Mouse (Mus musculus): ENCODE data around the gene Krt80.

Krt80 gene

GRCm38 (mm10) chr15:101317814-101318500, 52.0 kb downstream of the Krt80 start:
- DNase-seq (ENCODE audit: low read depth, low spot score), result no peak

DNA sequence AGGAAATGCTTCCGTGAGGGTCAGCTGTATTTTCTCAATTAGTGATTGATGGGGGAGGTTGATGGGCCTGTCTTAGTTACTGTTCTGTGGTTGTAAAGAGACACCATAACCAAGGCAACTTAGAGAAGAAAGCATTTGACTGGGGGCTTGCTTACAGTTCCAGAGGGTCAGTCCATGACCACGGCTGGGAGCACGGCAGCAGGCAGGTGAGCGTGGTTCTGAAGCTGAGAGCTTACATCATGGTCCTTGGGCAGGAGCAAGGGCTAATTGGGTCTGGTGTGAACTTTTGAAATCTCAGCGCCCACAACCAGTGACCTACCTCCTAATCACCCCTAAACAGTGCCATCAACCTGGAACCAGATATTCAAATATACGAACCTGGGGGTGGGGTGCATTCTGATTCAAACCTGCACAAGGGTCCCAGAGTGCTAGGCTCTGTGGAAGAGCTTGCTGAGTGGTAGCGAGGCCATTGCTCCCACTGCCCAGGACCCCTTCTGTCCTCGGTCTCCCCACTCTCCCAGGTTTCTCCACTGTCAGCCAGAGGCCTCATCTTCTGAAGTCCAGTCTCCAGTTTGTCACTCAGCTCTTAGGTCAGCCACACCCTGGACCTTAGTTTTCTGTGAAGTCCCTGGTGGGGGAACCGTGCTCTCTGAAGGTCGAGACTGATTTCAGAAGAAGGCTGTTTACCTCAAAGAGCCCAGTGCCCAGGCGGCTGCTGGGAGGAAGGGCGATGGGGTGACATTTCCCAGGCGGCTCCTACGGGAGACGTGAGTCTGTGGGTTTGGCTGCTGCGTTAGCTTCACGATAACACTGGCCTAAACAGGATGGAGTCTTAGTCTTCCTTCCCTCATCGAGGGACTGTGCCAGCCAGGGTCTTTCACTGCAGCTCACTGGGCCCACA, 52.8 kb downstream of the Krt80 start:
- DNase-seq (ENCODE audit: low read depth, low spot score), result no peak

DNA sequence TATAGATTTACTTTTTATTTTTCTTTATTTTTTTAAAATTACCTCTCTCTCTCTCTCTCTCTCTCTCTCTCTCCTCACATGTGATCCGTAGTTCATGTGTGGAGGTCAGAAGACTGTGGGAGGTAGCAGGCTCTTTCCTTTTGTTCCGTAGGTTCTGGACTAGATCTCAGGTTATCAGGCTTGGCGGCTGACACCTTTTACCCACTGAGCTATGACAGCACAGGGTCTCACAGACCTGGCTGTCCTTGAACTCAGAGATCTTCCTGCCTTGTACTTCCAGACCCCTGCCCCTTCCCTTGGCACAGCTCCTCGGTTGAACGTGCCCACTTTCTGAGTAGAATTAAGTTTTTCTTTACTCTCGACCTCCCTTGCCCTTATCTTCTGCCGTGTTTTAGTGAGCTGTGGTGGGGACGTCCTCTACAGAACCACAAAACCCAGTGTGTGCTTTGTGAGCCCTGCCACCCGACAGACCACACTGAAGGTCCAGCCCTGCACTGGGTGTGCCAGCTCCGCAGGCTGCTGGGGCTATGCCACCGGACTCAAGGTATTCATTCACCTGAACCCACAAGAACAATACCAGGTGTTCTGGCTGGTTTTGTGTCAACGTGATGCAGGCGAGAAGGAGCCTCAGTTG, 53.6 kb downstream of the Krt80 start:
- DNase-seq (ENCODE audit: low read depth, low spot score), result no peak

DNA sequence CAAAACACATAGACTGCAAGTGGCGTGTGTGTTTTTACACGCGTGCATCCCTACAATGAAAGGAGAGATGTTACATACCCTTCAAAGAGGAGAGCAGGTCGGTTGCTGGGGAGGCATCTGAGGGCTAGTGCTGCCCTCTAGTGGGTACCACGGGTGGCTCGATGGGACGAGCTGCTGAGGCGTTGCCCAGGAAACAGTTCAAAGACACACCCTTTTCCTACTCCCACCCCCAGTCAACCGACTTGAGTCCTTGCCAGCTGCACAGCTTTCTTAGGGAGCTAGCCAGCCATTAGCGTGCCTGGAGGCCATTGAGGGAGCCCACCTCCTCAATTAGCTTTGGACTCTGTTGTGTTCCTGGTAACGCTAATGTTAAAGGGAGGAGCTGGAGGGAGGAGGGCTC, 54.1 kb downstream of the Krt80 start:
- DNase-seq (ENCODE audit: low read depth, low spot score), result peak; percentile 93

DNA sequence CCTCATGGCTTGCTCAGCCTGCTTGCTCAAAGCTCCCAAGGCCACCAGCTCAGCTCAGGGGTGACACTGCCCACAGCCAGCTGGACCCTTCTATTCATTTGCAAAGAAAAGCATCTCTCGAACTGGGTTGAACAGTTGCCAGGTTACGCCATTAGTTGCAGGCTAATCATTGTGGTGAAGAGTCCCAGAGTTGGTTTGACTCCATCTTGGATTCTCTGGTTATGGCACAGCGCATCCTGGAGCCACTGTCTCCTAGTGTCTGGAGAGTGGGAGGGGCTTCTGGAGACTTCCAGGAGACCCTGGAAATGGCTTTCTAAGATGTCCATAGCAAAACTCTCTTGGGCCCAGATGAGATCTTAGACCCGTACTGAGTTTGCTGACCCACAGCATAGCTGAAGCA, 54.6 kb downstream of the Krt80 start:
- no peak for DNase-seq (ENCODE audit: low read depth, low spot score)

GRCm38 (mm10) chr15:101312006-101312405, 58.0 kb downstream of the Krt80 start:
- DNase-seq (ENCODE audit: low read depth, low spot score), result no peak

GRCm38 (mm10) chr15:101311087-101311770, 58.7 kb downstream of the Krt80 start:
- DNase-seq (ENCODE audit: low read depth, low spot score), result no peak

DNA sequence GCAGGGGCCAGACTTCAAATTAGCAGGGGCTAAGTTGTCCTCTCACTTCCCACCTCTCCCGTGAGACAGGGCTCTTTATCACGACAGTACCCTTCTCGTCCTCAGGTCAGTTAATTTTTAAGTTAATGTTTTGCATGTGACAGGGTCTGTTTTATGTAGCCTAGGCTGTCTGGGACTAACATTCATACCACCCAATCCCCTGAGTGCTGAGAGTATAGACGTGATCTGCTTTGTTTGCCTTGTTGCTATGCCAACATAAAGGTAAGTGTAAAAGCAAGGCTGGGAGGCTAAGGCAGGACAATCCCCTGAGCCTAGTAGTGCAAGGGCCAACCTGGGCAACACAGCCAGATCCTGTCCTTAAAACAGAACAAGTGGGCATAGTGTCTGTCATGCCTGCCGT, 60.5 kb downstream of the Krt80 start:
- no peak for DNase-seq (ENCODE audit: low read depth, low spot score)

GRCm38 (mm10) chr15:101308440-101309348, 61.3 kb downstream of the Krt80 start:
- DNase-seq (ENCODE audit: low read depth, low spot score), result no peak

- DNase-seq (ENCODE audit: low read depth, low spot score), result no peak
These were observed 63.5 kb downstream of the Krt80 start for GRCm38 (mm10) chr15:101306459-101306858.

DNA sequence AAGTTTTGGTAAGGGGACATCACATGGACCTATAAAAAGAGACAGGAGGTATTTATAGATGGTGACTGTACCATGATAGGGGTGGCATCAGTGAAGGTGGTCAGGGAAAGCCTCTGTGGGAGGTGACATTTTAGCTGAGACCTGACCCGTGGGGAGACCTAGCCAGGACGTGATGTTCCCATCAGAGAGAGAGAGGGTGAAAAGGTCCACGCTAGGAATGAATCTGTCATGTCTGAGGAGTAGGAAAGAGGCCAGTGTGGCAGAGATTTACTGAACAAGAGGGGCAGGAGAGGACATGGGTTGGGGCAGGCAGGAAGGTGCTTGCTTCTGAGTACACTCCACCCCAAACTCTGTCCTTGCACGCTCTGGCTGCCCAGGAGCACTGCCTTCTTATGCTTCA, 66.1 kb downstream of the Krt80 start:
- DNase-seq (ENCODE audit: low read depth, low spot score), result no peak

GRCm38 (mm10) chr15:101302201-101302600, 67.8 kb downstream of the Krt80 start:
- no peak for DNase-seq (ENCODE audit: low read depth, low spot score)

DNA sequence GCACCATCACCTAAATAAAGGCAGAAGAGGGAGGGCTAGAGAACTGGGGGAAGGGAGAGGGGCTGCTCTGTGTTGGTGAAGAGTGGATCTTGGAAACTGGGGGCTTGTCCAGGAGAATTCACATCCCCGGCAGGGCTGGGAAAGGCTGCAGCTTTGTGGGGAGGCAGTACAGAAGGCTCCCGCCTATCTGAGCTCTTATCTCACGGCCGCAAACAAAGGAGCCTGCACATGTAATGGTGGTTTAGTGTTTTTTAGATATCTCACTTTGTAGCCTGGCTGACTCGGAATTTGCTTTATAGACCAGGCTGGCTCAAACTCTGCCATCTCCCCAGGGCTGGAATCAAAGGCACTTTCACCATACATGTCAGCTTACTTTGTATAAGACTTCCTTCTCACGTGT, 69.8 kb downstream of the Krt80 start:
- DNase-seq (ENCODE audit: low read depth, low spot score), result no peak

DNA sequence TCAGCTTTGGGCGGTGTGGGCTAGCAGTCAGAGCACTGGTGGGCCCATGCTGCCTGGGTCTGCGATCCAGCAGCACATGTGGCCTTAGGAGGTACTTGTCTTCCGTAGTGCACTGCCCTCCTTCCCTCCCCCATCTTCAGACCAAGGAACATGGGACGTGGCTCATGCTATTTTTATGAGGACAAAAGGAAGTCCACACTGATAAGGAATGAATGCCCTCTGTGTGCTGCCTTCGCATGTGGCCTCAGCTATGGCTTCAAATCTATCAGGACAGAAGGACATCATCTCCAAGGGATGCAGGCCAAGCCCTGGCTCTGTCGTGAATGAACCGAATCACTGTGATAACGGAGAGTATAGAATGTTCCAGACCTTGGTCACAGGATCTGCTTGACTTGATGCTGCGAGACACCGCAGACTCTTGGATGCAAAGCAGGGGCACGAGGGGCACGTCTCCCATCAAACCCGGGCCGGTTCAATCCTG, 70.4 kb downstream of the Krt80 start:
- no peak for DNase-seq (ENCODE audit: low read depth, low spot score)

DNA sequence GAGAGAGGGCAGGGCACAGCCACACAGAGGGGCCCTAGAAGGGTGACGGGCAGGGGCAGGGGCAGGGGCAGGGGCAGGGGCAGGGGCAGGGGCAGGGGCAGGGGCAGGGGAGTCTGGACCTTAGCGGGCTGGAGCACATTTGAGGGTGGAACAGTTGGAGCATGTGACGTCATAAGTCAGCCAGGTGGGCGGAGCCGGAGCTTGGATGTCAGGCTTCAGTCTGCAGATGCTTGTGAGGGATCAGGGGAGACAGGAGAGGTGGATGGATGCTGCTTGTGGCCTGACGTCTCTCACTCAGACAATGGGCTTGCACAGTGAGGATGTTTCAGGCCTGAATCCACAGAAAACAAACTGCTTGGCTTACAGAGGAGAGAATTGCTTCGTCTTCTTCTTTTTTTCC, 71.4 kb downstream of the Krt80 start:
- peak; percentile 38 for DNase-seq (ENCODE audit: low read depth, low spot score)

- DNase-seq (ENCODE audit: low read depth, low spot score), result no peak
These were observed 72.0 kb downstream of the Krt80 start for GRCm38 (mm10) chr15:101297988-101298387.

All from CD4-positive, CD25-positive, alpha-beta regulatory T cell, adult 2 months (primary cell).